Mouse (Mus musculus) testis, adult 2 months (tissue): Measurements from ENCODE around the gene Shisal1.

Experiments
- CTCF ChIP-seq: fragments of 200-500 bp; IDR thresholded peaks from 2 replicates; pipeline ENCODE4 v1.5.1; 2012; ENCODE audit warnings: low read depth, mild to moderate bottlenecking, inconsistent platforms, low read length, moderate library complexity; ENCODE audit not compliant: control insufficient read depth, insufficient read depth, insufficient replicate concordance
- POLR2A ChIP-seq: fragments of 200-500 bp; IDR thresholded peaks from 2 replicates; pipeline ENCODE4 v1.6.1; 2012; ENCODE audit warnings: low read depth, mild to moderate bottlenecking, inconsistent platforms, low read length, moderate library complexity; ENCODE audit not compliant: control insufficient read depth

- no peak for TF ChIP-seq CTCF
- no peak for TF ChIP-seq POLR2A
These were observed 43.3 kb downstream of the Shisal1 start for GRCm38 (mm10) chr15:84403454-84404113.
